Mouse (Mus musculus): ENCODE data around the gene Pik3cb.

Pik3cb gene

DNA sequence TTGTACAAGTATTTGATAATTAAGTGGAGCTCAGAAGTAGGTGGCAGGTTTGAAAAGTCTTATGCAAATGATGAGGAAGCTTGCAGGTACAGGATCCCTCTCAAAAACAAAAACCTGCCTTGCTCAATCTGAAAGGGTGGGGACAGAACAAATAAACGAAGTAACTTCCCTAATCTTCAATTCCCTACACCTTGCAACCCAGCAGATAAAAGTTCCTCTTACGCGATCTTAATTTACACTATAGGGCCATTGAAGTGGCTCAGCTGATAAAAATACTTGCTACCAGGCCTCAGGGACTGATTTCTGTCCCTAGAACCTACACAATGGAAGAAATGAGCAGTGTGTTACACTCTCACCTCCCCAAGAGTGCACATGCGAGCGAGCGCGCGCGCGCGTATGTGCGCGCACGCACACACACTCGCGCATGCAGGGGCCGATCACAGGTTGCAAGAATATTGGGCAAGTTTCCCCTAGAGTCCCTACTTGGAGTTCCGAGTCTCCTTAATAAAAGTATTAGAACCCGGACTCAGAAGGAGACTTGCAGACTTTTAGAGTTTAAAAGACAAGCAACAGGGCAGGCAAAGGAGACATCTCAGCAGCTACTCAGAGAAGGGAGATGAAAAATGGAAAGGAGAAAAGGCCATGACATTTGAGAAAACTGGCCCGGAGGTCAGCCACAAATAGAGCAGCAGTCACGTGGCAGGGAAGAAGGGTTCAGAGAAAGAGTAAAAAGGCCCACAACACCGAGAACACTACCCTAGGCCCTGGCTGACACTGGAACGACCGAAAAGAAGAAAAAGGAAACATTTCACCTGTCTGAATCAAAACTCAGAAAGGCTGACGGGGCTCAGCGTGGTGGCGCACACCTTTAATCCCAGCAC, 6.7 kb upstream of the Pik3cb start:
- DNase-seq (ENCODE audit: low read depth, low spot score), result no peak

DNA sequence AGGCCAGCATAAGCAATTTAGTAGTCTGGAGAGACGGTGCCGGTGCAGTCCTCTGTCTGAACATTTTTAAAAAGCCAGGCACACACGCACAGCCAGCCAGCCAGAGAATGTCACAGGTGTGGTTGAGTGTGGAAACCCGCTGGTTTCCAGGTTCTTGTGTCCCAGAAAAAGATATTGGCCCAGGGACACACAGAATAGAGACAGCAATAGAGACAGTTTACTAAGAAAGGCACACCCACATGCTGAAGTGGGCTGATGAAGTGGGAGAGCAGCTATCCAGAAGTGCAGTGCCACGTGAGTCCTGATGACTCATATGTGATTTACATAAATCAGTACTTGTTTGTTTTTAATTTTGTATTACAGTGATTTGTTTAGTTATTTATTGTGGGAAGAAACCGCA, 5.3 kb upstream of the Pik3cb start:
- DNase-seq (ENCODE audit: low read depth, low spot score), result no peak

DNA sequence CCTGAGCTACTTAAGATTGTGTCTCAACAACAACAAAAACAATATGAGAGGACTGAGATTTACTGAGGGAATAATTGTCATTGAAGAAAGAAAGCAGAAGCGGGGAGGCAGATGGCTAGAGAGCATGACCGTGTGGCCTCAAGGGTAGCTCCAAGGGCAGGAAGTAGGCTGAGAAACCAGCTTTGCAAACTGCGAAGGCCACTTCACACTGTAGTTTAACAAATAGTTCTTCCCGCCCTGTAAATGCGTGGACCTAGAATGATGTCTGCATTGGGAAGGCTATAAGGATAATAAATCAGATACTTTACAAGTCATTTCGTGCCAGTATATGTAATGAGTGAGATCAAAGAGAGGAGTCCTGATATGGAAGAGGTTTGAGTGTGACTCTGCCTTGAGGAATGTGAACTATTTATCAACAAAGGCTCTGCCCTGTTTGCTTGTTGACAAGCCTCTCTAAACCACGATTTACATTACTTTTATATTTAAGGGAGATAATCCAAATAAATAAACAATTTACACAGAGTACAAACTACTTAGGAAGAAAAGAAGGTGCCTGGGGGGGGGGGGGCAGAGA, 4.1 kb upstream of the Pik3cb start:
- no peak for DNase-seq (ENCODE audit: low read depth, low spot score)

DNA sequence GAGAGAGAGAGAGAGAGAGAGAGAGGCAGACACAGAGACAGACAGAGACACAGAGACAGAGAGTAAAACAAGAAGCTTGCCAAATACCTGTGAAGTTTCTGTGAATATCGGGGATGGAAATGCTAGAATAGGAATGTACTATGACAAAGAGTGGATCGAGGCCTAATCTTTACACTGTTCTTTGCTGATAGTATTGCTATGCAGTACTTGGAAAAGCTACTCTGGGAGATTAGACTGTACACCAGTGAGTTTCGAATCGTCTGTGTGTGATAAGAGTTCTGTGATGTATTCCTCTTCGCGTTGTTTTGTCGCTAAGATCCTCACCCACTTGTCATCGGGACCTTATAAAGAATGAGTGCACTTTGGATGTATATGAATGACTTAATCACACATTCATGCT, 1.2 kb upstream of the Pik3cb start:
- DNase-seq (ENCODE audit: low read depth, low spot score), result no peak

DNA sequence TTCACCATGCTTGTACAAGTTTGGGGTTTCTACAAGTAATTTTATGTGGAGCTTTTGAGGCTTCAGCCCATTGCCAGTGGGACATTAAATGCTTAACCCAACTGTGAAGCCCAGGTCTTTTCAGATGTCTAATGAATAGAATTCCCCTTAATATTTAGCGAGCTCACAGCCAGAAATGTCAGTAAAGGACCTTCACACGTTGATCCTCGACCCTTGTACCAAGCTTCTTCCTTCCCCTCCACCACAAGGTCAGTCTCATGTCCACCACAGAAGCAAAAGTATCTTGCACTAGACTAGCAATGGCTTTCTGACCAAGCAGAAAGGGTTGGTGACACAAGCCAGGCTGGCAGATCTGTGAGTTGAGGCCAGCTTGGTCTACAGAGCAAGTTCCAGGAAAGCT, 750 bp upstream of the Pik3cb start:
- DNase-seq (ENCODE audit: low read depth, low spot score), result no peak

DNA sequence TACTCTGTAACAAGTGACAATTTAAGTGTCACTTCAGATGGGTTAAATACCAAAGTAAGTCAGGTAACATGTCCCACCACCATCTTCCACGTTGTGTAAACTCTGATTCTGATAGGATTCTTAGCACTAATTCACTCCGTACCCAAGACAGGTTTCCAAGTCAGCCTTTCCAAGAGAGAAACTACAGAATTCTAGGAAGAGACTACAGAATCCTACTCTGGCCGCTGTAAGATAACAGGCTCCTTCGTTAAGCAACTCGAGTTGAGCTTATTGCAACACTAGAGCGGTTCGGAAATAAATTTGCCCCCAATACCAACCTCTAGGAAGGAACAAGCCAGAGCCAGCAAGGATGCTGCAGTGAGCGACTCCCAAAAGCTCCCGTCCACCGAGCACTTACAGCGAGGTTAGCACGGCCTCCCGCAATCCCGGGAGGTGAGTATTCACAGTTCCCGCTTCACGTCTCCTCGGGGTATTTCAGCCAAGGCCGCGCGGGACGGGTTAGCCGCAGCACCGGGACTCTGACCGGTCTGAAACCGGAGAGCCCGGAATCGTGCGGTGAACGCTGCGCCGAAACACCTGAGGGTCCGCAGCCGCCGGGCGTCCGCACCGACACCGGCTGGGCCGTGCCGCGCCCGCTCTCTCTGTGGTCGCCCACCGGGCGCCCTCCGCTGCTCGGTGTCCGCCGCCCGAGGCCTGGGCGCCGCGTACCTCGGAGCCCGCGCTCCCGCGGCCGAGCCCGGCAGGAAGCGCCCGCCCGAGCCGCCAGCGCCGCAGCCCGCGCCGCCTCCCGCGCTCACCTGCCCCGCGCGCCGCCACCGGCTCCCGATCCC, 1.0 kb downstream of the Pik3cb start:
- no peak for DNase-seq (ENCODE audit: low read depth, low spot score)

DNA sequence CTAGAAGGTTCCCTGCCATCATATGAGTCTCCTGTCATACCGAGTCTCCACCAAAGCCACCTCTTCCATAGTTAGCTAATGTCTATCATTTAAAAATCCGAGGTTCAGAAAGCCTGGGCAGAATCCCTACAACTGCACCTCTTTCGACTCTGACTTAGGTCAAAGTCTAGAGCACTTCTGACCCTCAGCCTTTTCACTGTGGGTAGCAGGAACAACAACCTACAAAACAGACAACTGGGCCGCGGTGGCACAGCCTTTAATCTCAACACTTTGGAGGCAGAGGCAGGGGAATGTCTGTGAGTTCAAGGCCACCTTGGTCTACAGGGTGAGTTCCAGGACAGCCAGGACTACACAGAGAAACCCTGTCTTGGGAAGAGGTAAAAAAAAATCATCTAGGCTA, 3.1 kb downstream of the Pik3cb start:
- no peak for DNase-seq (ENCODE audit: low read depth, low spot score)

DNA sequence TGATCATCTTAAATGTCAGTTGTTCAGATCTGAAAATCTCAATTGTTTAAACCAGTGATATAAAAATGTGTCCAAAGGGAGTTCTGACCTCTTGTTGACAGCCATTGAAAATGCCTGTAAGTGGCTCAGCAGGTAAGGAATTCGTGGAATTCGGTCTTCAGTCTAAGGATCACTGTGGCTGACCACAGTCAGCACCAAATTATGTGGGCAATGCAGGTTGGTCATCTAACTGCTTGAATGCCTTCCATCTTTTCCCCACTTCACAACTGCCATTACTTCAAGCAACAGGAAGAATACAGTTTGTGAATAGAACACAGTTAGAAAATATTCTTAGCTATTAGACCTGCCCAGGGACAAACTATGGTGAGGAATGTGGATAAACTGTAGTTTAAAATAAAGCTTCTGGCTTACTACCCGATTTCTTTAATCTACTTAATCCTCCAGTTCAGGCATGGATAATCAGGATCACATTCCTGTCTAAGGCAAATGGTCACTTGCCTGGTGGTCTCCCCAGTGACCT, 8.4 kb downstream of the Pik3cb start:
- DNase-seq (ENCODE audit: low read depth, low spot score), result no peak

DNA sequence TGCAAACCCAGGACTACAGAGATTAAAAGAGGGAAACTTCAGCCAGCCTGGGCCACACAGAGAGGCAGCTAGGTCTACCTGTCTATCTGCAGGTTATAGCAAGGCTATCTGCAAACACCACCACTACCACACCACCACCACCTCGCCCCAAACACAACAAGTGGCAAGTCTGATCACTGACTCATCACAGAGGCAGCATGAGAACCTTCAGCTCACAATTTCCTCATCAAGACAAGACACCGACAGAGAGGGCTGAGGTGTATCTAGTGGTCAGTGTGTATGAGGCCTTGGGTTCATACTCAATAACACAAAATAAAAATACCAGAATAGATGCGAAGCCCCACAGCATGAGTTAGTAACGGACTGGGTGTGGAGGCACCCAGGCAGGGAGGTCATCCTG, 9.3 kb downstream of the Pik3cb start:
- no peak for DNase-seq (ENCODE audit: low read depth, low spot score)

DNA sequence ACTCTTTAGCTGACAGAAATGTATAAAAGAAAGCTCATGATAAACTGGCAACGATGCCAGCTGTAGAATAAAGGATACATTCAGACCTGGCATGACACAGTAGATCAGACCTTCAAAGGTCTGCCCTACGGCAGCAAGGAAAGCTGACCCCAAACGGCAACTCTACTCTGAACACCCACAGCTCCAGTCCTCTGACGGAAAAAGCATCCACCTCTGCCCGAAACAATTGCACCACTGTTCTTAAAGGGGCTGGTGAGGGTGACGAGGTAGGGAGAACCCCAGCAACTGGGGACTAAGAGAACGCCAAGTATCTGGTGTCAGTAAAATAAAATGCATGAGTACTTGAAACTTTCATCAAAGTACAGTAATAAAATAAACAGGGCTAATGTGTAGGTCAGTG, 12.8 kb downstream of the Pik3cb start:
- no peak for DNase-seq (ENCODE audit: low read depth, low spot score)

DNA sequence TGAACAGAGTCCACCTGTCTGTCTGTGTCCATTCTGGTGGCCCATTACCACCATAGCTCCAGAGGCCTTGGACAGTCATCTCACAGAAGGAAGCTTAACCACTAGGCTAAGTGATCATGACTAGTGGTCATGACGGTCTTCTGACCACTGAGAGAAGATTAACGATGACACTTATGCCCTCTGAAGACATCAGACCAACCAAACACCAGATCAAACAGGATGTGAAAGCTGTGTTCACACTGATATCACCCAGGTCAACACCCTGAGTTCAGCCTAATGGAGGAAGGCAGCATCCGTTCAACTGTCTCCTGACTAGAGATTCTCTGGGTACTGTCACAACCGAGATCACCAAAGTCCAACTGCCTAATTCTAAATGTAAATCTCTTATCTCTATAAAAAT, 17.7 kb downstream of the Pik3cb start:
- DNase-seq (ENCODE audit: low read depth, low spot score), result no peak

DNA sequence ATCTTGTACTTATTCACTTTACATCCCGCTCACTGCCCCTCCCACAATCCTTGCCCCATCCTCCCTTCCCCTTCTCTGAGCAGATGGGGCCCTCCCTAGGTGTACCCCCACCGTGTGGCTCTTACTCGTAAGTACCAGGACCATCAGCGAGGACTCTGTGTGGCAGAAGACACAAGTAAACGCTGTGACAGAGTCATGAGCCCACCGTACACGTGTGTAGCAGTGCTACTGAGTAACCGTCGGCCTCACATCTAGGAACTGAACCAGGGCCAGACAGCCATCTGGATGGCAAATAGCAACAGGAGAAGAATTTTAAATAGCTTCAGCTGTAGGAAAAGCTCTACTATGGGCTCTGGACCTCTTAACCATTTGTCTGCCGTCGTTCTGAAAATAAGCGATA, 28.0 kb downstream of the Pik3cb start:
- DNase-seq (ENCODE audit: low read depth, low spot score), result no peak

DNA sequence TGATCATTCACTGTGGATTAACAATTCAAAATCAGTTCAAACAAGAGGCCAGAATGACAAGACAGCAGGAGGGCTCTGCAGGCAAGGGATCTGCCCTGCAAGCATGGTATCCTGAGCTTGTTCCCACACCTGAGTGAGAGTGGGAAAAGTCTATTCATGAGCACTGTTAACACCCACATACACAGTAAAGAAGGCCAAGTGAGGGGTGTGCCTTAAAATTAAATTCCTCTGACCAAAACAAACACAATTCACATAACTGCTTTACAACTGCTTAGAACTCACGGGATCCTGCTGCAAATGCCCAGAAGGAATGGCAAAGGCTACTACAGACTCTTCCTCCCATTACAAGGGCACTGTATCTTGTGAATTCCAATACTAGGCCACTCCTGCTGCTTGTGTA, 29.3 kb downstream of the Pik3cb start:
- no peak for DNase-seq (ENCODE audit: low read depth, low spot score)

DNA sequence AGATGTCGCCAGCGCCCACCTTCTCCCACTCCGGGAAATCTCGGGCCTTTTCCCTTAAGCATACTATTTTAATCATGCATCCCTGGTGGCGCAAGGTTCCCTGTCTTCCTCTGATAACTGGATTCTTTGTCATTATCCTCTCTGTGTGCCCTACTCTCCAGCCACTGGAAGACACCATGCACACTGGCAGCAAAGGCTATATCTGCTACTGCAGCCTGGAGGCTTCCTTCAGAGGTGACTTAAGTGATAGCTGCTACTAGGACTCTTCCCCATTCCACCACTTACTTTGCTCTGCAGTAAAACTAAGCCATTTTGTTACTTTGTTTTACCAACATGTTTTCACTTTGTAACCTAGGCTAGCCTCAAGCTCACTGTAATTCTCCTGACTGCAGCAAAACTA, 30.2 kb downstream of the Pik3cb start:
- DNase-seq (ENCODE audit: low read depth, low spot score), result no peak

DNA sequence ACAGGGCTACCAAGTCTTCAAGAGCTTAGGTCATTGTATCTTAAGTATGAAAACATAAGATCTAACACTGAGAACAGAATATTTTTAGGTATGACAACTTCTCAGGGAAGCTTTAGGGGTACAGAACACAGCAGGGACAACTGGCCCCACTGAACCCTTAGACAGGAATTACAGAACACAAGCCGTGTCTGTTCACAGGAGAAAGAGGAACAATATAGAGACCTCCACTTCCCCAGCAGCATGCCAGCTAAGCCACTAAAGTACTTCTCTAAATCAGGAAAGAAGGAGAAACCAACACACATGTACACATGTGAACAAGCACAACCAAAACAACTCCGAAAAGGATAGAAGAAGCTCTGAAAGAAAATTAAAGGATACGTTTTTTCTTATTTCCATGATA, 30.8 kb downstream of the Pik3cb start:
- no peak for DNase-seq (ENCODE audit: low read depth, low spot score)

DNA sequence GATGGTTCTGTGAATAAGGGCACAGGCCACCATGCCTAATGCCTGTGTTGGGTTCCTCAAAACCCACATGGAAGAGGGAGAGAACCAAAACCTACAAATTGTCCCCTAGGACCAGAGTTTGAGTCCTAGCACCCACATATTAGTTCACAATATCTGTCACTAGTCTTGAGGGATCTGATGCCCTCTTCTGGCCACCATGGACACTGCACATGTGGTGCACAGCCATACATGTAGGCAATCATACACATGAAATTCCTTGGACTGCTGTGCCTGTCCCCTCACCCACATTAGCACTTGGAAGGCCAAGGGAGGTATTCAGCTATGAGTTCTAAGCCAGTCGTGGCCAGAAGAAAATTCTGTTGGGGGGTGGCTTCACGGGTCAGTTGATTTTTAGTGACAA, 36.0 kb downstream of the Pik3cb start:
- no peak for DNase-seq (ENCODE audit: low read depth, low spot score)

DNA sequence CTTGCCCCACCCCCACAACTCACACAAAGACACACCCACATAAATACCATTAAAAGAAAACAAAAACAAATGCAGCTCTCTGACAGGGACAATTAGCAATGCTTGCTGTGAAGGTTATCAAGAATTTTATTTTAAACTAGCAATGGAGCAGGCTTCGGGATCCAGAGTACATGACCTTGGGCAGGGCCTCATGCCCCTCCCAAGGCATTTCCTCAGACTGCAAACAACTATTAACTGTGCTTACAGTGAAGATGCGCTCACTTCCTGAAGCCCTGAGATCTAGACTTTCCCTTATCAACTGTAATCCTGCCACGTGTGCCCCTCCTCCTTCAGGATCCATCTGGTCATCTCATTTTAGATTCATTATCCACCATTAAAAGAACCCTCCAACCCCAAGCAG, 36.6 kb downstream of the Pik3cb start:
- DNase-seq (ENCODE audit: low read depth, low spot score), result no peak

DNA sequence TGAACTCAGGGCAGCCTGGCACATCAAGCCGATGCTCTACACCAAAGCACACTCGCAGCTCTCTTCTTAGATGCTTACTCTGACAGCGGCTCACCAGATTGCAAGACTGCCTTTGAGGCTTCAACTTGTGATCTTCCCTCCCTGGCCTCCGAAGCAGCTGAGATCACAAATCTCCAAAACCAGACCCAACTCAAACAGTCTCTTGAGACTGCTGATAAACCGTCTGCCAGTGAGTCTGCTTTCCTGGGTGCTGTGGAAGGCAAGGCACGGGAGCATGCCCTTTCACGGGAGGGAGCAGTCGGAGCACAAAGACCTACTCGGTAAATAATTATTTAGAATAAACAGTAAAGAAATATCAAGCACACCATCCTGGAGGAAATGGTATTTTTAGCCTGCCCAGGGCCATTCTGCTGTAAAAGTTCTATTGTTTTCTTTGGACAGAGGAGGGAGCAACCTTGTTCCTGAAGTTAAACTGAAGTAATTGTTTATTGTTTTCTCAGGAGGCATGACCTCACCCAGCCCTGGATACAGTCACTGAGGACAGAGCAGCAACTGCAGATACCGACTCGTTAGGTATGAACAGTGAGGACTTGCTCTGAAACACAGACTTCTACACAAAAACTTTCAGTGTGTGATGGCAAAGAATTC, 41.8 kb downstream of the Pik3cb start:
- no peak for DNase-seq (ENCODE audit: low read depth, low spot score)

DNA sequence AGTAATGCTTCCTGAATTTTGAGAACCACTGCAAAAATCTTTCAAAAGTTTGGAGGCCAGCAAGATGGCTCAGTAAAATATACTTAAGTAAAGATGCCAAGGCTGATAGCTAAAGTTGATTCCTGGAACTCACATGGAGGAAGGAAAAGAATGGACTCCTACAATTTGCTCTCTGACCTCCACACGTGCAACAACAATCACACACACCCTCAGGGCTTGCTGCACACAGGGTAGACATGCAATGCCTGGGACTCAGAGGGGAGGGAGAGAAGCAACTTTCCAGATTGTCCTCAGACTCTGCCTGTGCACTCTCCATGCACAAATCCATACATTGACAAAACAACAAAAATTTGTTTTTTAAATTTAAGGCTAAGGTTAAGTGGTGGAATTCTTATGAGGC, 42.8 kb downstream of the Pik3cb start:
- DNase-seq (ENCODE audit: low read depth, low spot score), result no peak

DNA sequence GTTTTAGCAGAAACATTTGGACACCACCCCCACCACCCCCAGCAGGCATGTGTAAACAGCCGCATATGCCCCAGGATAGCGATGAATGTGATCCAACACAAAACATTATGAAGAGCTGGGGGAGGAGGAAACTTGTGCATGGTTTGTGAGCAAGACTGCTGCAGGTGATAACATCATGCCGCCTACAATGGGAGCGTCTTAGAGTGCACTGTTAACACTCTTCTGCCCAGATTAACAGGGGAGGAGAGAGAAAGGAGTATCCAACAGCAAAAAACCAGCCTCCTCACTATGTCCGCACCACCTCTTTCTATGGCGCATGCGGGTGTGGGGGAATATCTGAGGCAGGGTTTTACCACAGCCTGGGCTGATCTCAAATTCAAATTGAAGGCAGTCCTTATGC, 45.2 kb downstream of the Pik3cb start:
- DNase-seq (ENCODE audit: low read depth, low spot score), result no peak

DNA sequence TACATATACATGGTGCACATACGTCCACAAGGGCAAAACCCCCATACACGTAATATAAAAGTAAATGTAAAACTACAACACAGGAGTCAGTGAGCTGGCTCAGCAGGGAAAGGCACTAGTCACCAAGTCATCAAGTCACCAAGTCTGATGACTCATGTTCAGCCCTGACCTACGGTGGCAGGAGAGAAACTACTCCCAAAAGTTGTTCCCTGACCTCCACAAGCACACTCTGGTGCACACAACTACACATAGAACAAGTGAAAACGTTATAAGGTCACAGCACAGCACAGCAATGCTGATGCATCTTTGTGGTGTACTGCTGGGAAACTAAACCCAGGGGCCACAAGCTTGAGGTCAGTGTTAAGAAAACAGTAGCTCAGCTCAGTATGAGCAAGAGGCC, 49.9 kb downstream of the Pik3cb start:
- no peak for DNase-seq (ENCODE audit: low read depth, low spot score)

DNA sequence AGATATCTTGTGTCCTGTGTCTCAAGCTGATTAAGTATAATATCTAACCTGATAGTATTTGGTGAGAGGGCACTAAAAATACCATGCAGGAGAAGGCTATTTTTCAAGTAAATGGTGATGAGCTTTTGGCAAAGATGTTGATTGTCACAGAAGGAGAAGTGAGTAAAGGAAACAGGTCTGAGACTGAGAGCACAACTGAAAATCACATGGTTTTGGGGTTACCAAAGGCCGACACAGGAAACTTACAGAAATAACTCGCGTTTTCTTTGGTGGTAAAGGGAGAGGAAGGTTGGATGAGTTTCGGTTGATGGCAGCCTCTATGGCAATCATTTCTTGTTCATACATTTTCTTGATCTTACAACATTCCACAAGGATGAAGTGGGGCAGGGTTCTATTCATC, 50.5 kb downstream of the Pik3cb start:
- no peak for DNase-seq (ENCODE audit: low read depth, low spot score)
